Mouse (Mus musculus) hematopoietic stem cell, adult 5-6 weeks (primary cell): ENCODE data around the gene Rcl1. TPM values are rescaled to one million over a fixed set of nuclear protein-coding genes. Genes with fewer than 3 reads are reported as not detected.

Experiments
- ATAC-seq, 2 experiments: fragments of 125-278 bp in 1 of 2; replicated peaks in 1 of 2; 2 replicates each; pipeline ENCODE4 v1.8.0; 2016 to 2017; ENCODE audit warnings: inconsistent platforms in 2 of 2, mild to moderate bottlenecking in 2 of 2, moderate number of reproducible peaks in 2 of 2, low read depth in 1 of 2, moderate TSS enrichment in 1 of 2; ENCODE audit not compliant: low FRiP score in 2 of 2, poor library complexity in 2 of 2, severe bottlenecking in 2 of 2, insufficient read depth in 1 of 2, low TSS enrichment in 1 of 2
- total RNA-seq: library from RNA; stranded (forward); fragments of 172-1452, 232-1000 nt; gene quantifications from 2 replicates; pipeline ENCODE4 v1.2.3, GENCODE M21; 2017

Gene Rcl1
- total RNA-seq, 1 experiment from 2014 or later = 73.8 TPM

GRCm38 (mm10) chr19:29182166-29182565, 81.0 kb downstream of the Rcl1 start:
- no peak for ATAC-seq

DNA sequence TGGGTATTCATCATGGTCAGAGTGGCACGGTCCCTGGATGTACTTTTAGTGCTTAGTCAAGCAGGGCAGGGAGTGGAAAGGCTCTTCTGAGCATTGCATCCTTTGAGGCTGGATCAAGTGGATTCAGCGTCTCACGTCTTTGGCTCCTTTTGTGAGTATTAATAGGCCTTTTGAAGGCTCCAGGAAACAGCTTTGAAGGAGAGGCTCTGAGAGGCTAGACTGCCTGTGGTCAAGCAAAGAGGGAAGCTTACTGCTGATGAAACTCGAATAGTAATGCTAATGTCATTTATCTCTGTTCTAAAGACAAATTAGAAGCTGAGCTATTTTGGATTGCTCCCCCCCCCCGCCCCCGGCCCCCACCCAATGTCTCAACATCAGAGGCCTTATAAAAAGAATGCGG, 83.9 kb downstream of the Rcl1 start:
- no peak for ATAC-seq

GRCm38 (mm10) chr19:29185552-29186232, 84.5 kb downstream of the Rcl1 start:
- ATAC-seq = no peak

- peak in 1 of 2 experiments; percentile 56; a peak in 1 of 4 replicates for ATAC-seq
Measured at GRCm38 (mm10) chr19:29188879-29189278, 87.7 kb downstream of the Rcl1 start.

Other genes starting within 250 kb of the Rcl1 start
- 8.2 and 9.8 TPM in 2 replicates for gene Plpp6, start 137.4 kb upstream of the Rcl1 start, total RNA-seq
- 0.75 TPM in 1 of 2 replicates, not detected in the other for gene 4430402I18Rik, start 133.6 kb upstream of the Rcl1 start, total RNA-seq
- gene Cdc37l1, start 111.0 kb upstream of the Rcl1 start, total RNA-seq = 41.5 and 51.0 TPM in 2 replicates
- gene Ak3, start 53.4 kb upstream of the Rcl1 start, total RNA-seq = 32.7 and 45.0 TPM in 2 replicates
- 66.3 and 71.1 TPM in 2 replicates for gene Jak2, start 150.5 kb downstream of the Rcl1 start, total RNA-seq
- gene Insl6, start 224.0 kb downstream of the Rcl1 start, total RNA-seq = 17.9 and 36.0 TPM in 2 replicates
- gene Rln1, start 233.3 kb downstream of the Rcl1 start, total RNA-seq = not detected in 2 replicates